Mouse (Mus musculus): ENCODE data around the gene Ctdnep1.

DNA sequence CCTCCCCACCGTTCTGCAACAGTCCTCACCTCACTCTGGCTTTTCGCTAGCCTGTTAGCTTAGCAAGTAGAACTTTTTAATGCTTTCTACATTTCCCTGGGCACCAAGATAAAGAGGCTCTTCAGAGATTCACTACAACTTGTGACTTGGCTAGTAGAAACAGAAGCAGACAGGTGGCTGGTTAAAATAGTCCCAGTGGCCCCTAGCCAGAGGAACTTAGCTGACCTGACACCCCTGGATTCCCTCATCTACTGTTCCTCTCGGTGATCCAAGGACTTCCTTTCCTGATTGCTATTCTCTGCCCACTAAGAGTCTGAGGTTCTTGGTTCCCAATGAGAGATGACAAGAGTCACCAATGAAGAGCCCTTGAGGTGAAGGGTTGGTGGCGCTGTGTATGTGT lies 2.4 kb downstream of the Ctdnep1 start:
- TF ChIP-seq POLR2A (IDR thresholded peaks at IDR 0.05; ENCODE audit: borderline replicate concordance, control insufficient read depth, low read depth, low read length) = no peak
- no peak for TF ChIP-seq CTCF (IDR thresholded peaks at IDR 0.05; ENCODE audit: control insufficient read depth, insufficient read depth, low read length)

All from bone marrow, adult 2 months (tissue).